Mouse (Mus musculus): ENCODE measurements around the gene Ntng2. TPM values are rescaled to one million over a fixed set of nuclear protein-coding genes. Genes with fewer than 3 reads are reported as not detected.

Ntng2 gene
- polyA plus RNA-seq, 1 experiment from 2014 or later = 0.50 TPM

DNA sequence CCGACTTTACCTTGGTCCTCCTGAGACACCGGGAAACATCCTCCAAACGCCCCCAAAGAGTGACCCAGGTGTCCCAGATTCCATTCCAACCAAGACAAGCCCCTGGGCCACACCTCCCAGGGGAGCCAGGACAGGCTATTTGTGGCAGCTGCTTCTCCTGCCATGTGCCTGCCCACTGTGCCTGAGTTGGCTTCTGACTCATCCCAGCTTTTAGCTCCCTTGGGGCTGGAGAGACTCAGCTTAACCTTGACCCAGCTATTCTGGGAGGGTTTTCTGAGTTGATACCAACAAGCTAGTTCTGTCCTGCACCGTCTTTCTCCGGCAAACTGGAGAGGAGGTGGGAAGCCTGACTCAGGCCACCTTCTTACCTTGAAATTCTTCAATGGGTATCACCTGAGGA lies 54.4 kb downstream of the Ntng2 start:
- Histone ChIP-seq H3K9ac (no peak overlapping the region), H3K27me3 (peaks cover 65% of the 10 kb centered on the region), H3K27ac (no peak overlapping the region), H3K9me3 (no peaks in the 10 kb centered on the region), H3K4me1 (peaks cover 17% of the 10 kb centered on the region), H3K4me2 (replicated peaks) (no peak overlapping the region), H3K36me3 (no peaks in the 10 kb centered on the region), H3K4me3 (no peak overlapping the region)
- WGBS = 79% methylated on average over 5 of the region's 5 CpGs
- no peak for ATAC-seq (ENCODE audit: low FRiP score, low read depth)

DNA sequence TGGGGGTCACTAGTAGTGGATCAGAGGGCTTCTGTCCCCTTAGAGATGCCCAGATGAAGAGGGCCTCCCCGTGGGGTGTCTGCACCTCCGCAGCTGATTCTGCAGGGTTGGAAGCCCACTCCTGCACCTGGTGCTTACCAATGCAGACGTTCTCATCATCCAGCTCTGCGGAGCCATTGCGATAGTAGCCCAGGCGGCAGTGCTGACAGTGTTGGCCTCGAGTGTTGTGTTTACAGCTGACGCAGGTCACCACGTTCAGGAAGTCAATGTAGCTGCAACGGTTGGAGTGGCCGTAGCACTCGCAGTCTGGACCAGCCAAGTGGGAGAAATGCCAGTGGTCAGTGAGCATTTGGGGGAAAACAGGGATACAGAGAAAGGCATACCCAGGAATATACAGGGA lies 56.0 kb downstream of the Ntng2 start:
- no peak overlapping the region for H3K27ac ChIP-seq
- peaks cover 19% of the 10 kb centered on the region for H3K4me1 ChIP-seq
- no peaks in the 10 kb centered on the region for H3K9me3 ChIP-seq
- no peak overlapping the region for H3K4me2 ChIP-seq (replicated peaks)
- H3K4me3 ChIP-seq = no peak overlapping the region
- no peaks in the 10 kb centered on the region for H3K36me3 ChIP-seq
- H3K27me3 ChIP-seq = peaks cover 60% of the 10 kb centered on the region
- WGBS = 68% methylated on average over 12 of the region's 12 CpGs
- no peak for ATAC-seq (ENCODE audit: low FRiP score, low read depth)
- no peak overlapping the region for H3K9ac ChIP-seq

DNA sequence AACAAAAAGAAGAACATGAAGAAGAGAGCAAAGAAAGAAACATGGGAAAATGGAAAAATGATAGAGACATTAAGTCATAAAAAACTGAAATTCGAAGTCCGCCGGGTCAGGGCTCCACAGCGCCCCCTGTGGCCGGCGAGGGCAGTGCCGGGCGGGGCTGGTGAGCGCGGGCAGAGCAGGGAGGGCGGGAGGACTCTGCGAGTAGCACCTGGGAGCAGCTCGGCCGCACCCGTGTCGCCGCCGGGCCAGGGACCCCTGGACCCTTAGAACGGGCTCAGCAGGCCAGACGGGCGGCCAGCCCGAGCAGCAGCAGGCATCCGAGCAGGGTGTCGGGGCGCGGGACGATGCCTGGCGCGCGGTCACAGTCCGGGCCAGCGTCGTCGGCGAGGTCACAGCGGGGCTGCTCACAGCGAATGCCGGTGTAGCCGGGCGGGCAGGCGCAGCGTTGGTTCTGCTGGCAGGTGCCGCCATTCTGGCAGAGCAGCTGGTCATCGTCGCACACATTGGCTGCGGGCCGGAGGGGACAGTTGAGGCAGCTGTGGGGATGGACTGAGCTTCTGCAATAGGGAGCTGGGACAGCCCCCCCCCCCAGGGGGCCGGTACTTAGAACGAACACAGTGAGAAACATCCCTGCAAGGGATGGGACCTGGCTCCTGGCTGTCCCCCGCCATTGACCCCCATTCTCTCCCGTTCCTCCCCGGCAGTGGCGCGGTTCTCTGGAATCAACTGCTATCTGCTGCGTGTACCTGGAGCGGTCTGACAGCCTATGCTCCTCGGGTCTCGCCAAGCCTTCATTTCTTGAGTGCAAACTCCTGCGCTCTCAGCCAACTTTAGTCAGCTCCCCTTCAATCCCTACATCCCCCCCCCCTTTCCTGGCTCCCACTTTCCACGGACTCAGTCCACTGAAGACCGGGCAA lies 58.0 kb downstream of the Ntng2 start:
- H3K4me1 ChIP-seq = peaks cover 21% of the 10 kb centered on the region
- peak overlapping the region; percentile 56 for H3K4me3 ChIP-seq
- no peaks in the 10 kb centered on the region for H3K9me3 ChIP-seq
- H3K27ac ChIP-seq = no peak overlapping the region
- peak overlapping the region; percentile 56 for H3K9ac ChIP-seq
- no peaks in the 10 kb centered on the region for H3K36me3 ChIP-seq
- WGBS = under 1% methylated on average over 61 of the region's 61 CpGs
- peaks cover 52% of the 10 kb centered on the region for H3K27me3 ChIP-seq
- H3K4me2 ChIP-seq (replicated peaks) = peak overlapping the region; percentile 98
- peak; percentile 58; the same call in 1 of the 2 replicates for ATAC-seq (ENCODE audit: low FRiP score, low read depth)

DNA sequence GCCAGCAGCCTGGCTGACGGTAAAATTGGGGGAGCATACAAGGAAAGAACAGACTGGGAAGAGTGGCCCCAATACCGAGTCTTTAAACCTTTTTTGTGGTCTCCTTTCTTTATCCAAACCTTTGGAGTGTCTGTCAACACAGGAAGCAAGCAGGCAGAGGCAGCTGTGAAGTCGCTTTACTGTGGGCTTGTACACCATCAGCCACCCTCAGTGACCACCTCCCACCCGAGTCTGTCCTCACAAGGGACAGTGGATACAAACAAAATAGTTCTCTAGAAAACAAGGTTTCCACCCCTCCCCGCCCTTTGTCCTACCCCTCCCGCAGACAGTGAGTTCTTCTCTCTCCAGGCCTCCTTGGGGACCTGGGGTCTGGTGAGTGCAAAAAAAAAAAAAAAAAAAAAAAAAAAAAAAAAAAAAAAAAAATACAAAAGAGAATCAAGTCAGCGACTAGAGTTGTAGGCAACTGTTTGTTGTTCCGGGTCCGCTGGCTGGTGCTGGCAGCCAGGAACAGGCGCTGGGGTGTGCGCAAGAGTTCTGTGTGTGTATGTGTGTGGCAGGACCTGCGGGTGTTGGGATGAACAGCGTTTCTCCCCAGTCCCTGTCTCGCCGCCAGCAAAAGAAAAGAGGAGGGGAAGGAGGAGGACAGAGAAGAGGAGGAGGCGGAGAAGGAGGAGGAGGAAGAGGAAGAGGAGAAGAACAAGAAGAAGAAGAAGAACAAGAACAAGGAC lies 58.8 kb downstream of the Ntng2 start:
- no peaks in the 10 kb centered on the region for H3K9me3 ChIP-seq
- H3K4me3 ChIP-seq = peak overlapping the region; percentile 56
- H3K27me3 ChIP-seq = peaks cover 51% of the 10 kb centered on the region
- WGBS = 22% methylated on average over 16 of the region's 16 CpGs
- peak overlapping the region; percentile 98 for H3K4me2 ChIP-seq (replicated peaks)
- no peak overlapping the region for H3K27ac ChIP-seq
- H3K4me1 ChIP-seq = peaks cover 21% of the 10 kb centered on the region
- no peak for ATAC-seq (ENCODE audit: low FRiP score, low read depth)
- H3K9ac ChIP-seq = no peak overlapping the region; the same call in 1 of the 2 replicates
- H3K36me3 ChIP-seq = no peaks in the 10 kb centered on the region

- 82% methylated on average over 8 of the region's 8 CpGs for WGBS
Measured at GRCm38 (mm10) chr2:29192629-29193278, 60.1 kb downstream of the Ntng2 start.

DNA sequence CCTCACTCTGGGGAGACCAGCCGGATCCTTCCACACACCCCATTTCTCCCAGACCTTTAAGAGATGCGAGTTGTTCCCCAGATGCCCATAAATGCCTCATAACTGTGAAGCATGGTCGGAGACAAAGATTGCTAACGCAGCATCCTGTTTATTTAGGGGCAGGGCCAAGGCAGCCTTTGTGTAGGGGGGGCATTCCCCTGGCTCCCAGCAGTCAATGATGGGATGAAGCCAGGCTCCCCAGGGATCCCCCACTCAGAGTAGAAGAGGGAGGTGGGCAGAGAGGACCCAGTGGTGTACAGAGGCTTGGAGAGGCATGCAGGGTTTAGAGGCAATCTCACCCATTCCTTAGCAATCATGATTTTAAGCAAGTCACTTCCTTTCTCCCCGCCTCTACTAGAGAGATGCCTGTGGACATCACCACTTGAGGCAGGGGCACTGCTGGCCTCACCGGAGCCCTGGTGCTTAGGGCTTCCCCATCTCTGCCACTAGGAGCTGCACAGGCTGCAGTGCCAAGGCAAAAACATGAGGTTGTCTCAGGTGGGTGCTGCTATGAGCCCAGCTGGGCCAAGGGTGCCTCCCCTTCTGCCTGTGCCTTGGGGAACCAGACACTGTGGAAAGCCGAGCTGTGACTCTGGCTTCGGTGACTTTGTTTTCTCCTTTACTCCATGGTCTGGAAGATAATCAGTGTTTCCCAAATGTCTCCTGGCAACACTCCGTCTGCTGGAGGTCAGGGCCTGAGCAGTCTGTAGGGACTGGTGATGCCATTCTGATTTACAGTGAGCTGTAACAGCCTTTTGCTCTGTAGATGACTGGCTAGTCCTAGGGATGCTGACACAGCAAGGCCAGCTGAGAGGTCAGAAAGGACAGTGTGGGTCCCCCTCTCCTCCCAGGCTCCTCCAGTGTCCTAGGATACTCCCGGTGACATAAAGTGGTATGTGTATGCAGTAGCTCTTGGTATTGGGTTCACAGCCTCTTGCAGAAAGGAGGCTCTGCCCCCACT lies 61.3 kb downstream of the Ntng2 start:
- 57% methylated on average over 10 of the region's 10 CpGs for WGBS
- Histone ChIP-seq H3K36me3 (no peaks in the 10 kb centered on the region), H3K9me3 (no peaks in the 10 kb centered on the region), H3K9ac (peak overlapping the region; percentile 25; the same call in 1 of the 2 replicates), H3K4me3 (no peak overlapping the region), H3K4me1 (peaks cover 21% of the 10 kb centered on the region), H3K27me3 (peaks cover 28% of the 10 kb centered on the region), H3K27ac (no peak overlapping the region), H3K4me2 (replicated peaks) (no peak overlapping the region)
- no peak for ATAC-seq (ENCODE audit: low FRiP score, low read depth)

More at GRCm38 (mm10) chr2:29192629-29193278, 60.1 kb downstream of the Ntng2 start:
- Histone ChIP-seq H3K9ac (no peak overlapping the region), H3K4me3 (no peak overlapping the region), H3K36me3 (no peaks in the 10 kb centered on the region), H3K27ac (no peak overlapping the region), H3K9me3 (no peaks in the 10 kb centered on the region), H3K4me2 (replicated peaks) (no peak overlapping the region), H3K27me3 (peaks cover 39% of the 10 kb centered on the region), H3K4me1 (peaks cover 21% of the 10 kb centered on the region)
- ATAC-seq (ENCODE audit: low FRiP score, low read depth) = no peak

DNA sequence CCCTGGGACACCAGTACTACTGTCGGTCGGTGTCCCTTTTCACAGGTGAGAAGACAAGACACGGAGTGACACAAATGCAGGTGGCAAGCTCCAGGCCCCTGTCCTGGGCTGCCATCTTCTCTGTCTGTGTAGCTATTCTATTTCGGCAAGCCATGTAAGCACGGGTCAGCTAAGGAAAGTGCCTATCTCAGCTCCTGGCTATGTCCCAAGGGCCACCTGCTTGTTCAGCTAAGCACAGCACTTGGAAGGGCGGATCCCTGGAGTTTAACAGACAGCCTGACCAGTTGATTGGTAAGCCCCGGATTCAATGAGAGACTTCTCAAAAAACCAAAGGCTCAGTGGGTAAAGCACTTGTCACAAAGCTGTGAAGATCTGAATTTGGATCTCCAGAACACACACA lies 62.4 kb downstream of the Ntng2 start:
- Histone ChIP-seq H3K36me3 (no peaks in the 10 kb centered on the region), H3K27me3 (peaks cover 17% of the 10 kb centered on the region), H3K9me3 (no peaks in the 10 kb centered on the region), H3K27ac (no peak overlapping the region), H3K4me3 (no peak overlapping the region), H3K4me2 (replicated peaks) (no peak overlapping the region), H3K4me1 (peaks cover 18% of the 10 kb centered on the region), H3K9ac (no peak overlapping the region)
- WGBS = 81% methylated on average over 7 of the region's 7 CpGs
- ATAC-seq (ENCODE audit: low FRiP score, low read depth) = no peak

GRCm38 (mm10) chr2:29186209-29186608 lies 66.6 kb downstream of the Ntng2 start:
- Histone ChIP-seq H3K4me3 (no peak overlapping the region), H3K9ac (no peak overlapping the region), H3K4me2 (replicated peaks) (no peak overlapping the region), H3K4me1 (0 out of 2 replicates have a peak, but pooled peaks cover 1% of the 10 kb centered on the region), H3K36me3 (peaks cover 9% of the 10 kb centered on the region), H3K27me3 (no peaks in the 10 kb centered on the region), H3K27ac (no peak overlapping the region), H3K9me3 (no peaks in the 10 kb centered on the region)
- ATAC-seq (ENCODE audit: low FRiP score, low read depth) = no peak
- WGBS = 35% methylated on average over 6 of the region's 6 CpGs

DNA sequence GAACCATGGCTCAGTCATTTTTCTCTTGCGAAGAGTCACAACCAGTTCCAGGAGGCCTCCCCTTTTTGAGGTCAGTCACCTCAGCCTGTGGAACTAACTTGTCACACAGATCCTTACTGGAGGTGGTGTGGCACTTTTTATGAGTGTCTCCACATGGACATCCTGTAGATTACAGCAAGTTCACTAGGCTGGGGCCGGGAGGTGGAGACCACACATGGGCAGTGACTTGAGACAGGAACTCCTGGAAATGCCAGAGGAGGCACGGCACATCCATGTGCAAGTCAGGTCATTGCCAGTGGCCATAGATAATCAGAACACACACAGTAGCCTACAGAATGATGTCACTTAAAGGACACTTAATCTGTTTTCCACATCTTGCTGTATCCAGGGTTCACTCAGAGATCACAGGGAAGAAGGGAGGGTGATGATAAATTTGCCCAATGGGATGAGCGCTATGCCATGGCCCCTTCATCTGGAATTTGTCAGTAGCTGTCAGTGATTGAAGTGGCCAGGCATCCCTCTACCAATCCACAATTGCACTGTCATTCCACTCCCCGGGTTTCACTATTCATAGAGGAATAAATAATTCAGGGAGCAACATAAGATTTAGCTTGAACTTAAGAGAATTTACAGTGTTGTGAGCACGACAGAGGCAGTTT lies 69.4 kb downstream of the Ntng2 start:
- H3K9ac ChIP-seq = no peak overlapping the region
- no peak for ATAC-seq (ENCODE audit: low FRiP score, low read depth)
- H3K27ac ChIP-seq = no peak overlapping the region
- H3K4me2 ChIP-seq (replicated peaks) = no peak overlapping the region
- H3K4me3 ChIP-seq = no peak overlapping the region
- H3K27me3 ChIP-seq = no peaks in the 10 kb centered on the region
- WGBS = 59% methylated on average over 6 of the region's 6 CpGs
- no peaks in the 10 kb centered on the region for H3K9me3 ChIP-seq
- H3K4me1 ChIP-seq = no peaks in the 10 kb centered on the region
- peaks cover 37% of the 10 kb centered on the region for H3K36me3 ChIP-seq

DNA sequence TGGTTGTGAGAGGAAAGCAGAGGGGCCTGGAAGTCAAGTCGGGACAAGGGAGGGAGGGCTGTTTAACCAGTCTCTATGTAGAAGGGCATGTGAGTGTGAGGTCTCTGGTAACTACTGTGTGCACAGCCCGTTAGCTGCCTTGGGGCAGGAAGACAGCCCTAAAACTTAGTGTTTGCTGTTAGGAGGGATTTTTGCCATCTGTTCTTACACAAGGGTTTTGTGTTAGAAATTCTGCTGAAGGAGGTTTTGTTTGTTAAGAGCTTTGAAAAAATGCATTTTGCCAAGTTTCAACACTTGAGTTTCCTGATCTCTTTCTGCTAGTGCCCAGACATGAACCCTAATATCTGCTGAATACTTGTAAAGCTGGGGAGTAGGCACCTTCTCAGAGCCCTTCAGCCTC lies 71.7 kb downstream of the Ntng2 start:
- H3K36me3 ChIP-seq = peaks cover 60% of the 10 kb centered on the region
- H3K27ac ChIP-seq = no peak overlapping the region

DNA sequence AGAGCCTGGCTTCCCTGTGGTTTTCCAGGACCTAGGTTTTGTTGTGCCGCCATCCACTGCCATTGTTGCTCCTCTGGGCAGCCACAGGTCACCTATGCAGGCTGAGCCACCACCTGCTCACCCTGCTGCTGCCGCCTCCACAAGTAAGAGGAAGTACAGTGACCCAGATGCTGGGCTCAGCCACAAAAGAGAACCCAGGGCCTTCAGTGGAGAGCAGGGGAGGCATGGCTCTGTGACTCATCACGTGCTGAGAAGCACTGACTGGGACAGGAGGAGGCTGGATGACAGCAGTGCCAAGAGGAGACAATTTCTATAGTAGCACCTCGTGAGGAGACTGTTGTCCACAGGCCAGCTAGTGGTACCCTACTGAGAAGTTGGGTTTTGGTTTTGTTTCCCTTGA lies 73.0 kb downstream of the Ntng2 start:
- Histone ChIP-seq H3K4me3 (no peak overlapping the region), H3K4me1 (no peaks in the 10 kb centered on the region), H3K27ac (no peak overlapping the region), H3K27me3 (no peaks in the 10 kb centered on the region), H3K4me2 (replicated peaks) (no peak overlapping the region), H3K36me3 (peaks cover 70% of the 10 kb centered on the region), H3K9ac (no peak overlapping the region), H3K9me3 (no peaks in the 10 kb centered on the region)
- no peak for ATAC-seq (ENCODE audit: low FRiP score, low read depth)
- WGBS = 89% methylated on average over 4 of the region's 4 CpGs

More for the DNA sequence above, 71.7 kb downstream of the Ntng2 start:
- Histone ChIP-seq H3K27me3 (no peaks in the 10 kb centered on the region), H3K9ac (no peak overlapping the region), H3K4me1 (no peaks in the 10 kb centered on the region), H3K4me3 (no peak overlapping the region), H3K4me2 (replicated peaks) (no peak overlapping the region), H3K9me3 (no peaks in the 10 kb centered on the region)
- no peak for ATAC-seq (ENCODE audit: low FRiP score, low read depth)
- WGBS = 56% methylated on average over 2 of the region's 2 CpGs

Measured in limb, embryonic 13.5 days (tissue).